Mouse (Mus musculus) adrenal gland, postnatal 25 days (tissue): ENCODE measurements around the gene Ppp2r5d. TPM values are rescaled to one million over a fixed set of nuclear protein-coding genes. Genes with fewer than 3 reads are reported as not detected.

Experiments
- DNase-seq: peaks from one replicate; pipeline ENCODE4 v3.0.0; 2021; ENCODE audit warnings: mixed read lengths
- total RNA-seq: library from RNA; stranded (reverse); gene quantifications from 2 replicates; pipeline ENCODE4 v1.2.3, GENCODE M21; 2021

The Ppp2r5d gene
- total RNA-seq, 1 experiment from 2014 or later = 47.2 TPM

- DNase-seq = no peak
Observed at GRCm38 (mm10) chr17:46721077-46721476, 16.2 kb upstream of the Ppp2r5d start.

- DNase-seq = no peak
Observed at GRCm38 (mm10) chr17:46714756-46715481, 10.0 kb upstream of the Ppp2r5d start.

GRCm38 (mm10) chr17:46713849-46714248, 8.9 kb upstream of the Ppp2r5d start:
- DNase-seq = no peak

- no peak for DNase-seq
Observed at GRCm38 (mm10) chr17:46712442-46712841, 7.5 kb upstream of the Ppp2r5d start.

GRCm38 (mm10) chr17:46711612-46712271, 6.8 kb upstream of the Ppp2r5d start:
- peak; percentile 75 for DNase-seq

GRCm38 (mm10) chr17:46710959-46711597, 6.2 kb upstream of the Ppp2r5d start, which contains the start of gene Pex6:
TSS of gene Pex6 (plus strand) at chr17:46711463.
- DNase-seq = peak; percentile 93

- DNase-seq = no peak
Observed at GRCm38 (mm10) chr17:46706375-46707089, 1.6 kb upstream of the Ppp2r5d start.

GRCm38 (mm10) chr17:46703971-46704886, 682 bp downstream of the Ppp2r5d start:
- DNase-seq = no peak

- no peak for DNase-seq
Observed at GRCm38 (mm10) chr17:46702506-46702905, 2.4 kb downstream of the Ppp2r5d start.

GRCm38 (mm10) chr17:46702100-46702499, 2.8 kb downstream of the Ppp2r5d start:
- DNase-seq = no peak

- DNase-seq = no peak
Observed at GRCm38 (mm10) chr17:46701489-46701888, 3.4 kb downstream of the Ppp2r5d start.

GRCm38 (mm10) chr17:46699912-46700311, 5.0 kb downstream of the Ppp2r5d start:
- no peak for DNase-seq

- DNase-seq = no peak
Observed at GRCm38 (mm10) chr17:46699245-46699644, 5.7 kb downstream of the Ppp2r5d start.

GRCm38 (mm10) chr17:46698515-46698914, 6.4 kb downstream of the Ppp2r5d start:
- no peak for DNase-seq

- DNase-seq = no peak
Observed at GRCm38 (mm10) chr17:46694517-46695063, 10.3 kb downstream of the Ppp2r5d start.

- no peak for DNase-seq
Observed at GRCm38 (mm10) chr17:46691390-46691789, 13.5 kb downstream of the Ppp2r5d start.

- DNase-seq = no peak
Observed at GRCm38 (mm10) chr17:46690665-46691064, 14.2 kb downstream of the Ppp2r5d start.

- DNase-seq = no peak
Observed at GRCm38 (mm10) chr17:46685913-46686312, 19.0 kb downstream of the Ppp2r5d start.

GRCm38 (mm10) chr17:46682654-46683389, 22.1 kb downstream of the Ppp2r5d start:
- no peak for DNase-seq

- no peak for DNase-seq
Observed at GRCm38 (mm10) chr17:46681466-46682118, 23.3 kb downstream of the Ppp2r5d start.
